Mouse (Mus musculus) E14TG2a.4 (cell line): ENCODE measurements around the gene Elob.

Experiments
- H3K27me3 ChIP-seq: 2 replicates; pipeline ENCODE4 v1.6.1; 2014; ENCODE audit warnings: low read length, control low read depth; ENCODE audit not compliant: insufficient read depth
- H3K36me3 ChIP-seq: 2 replicates; pipeline ENCODE4 v1.6.1; 2014; ENCODE audit warnings: low read length, control low read depth; ENCODE audit not compliant: insufficient read depth
- H3K4me1 ChIP-seq: replicated peaks from 2 replicates; pipeline ENCODE4 v1.6.1; 2014; ENCODE audit warnings: low read depth, low read length, control low read depth
- H3K4me3 ChIP-seq: replicated peaks from 2 replicates; pipeline ENCODE4 v1.5.1; 2014; ENCODE audit warnings: mild to moderate bottlenecking, low read length
- H3K9me3 ChIP-seq: 2 replicates; pipeline ENCODE4 v1.6.1; 2014; ENCODE audit warnings: low read length, control low read depth
- CTCF ChIP-seq: conservative IDR thresholded peaks from 2 replicates; pipeline ENCODE4 v1.5.1; 2014; ENCODE audit warnings: low read length
- NANOG ChIP-seq: IDR thresholded peaks from 2 replicates; pipeline ENCODE4 v1.6.1; 2014; ENCODE audit warnings: borderline replicate concordance, low read length, mixed read lengths
- POU5F1 ChIP-seq: IDR thresholded peaks from 2 replicates; pipeline ENCODE4 v1.6.1; 2014; ENCODE audit warnings: low read length, borderline replicate concordance

The Elob gene

DNA sequence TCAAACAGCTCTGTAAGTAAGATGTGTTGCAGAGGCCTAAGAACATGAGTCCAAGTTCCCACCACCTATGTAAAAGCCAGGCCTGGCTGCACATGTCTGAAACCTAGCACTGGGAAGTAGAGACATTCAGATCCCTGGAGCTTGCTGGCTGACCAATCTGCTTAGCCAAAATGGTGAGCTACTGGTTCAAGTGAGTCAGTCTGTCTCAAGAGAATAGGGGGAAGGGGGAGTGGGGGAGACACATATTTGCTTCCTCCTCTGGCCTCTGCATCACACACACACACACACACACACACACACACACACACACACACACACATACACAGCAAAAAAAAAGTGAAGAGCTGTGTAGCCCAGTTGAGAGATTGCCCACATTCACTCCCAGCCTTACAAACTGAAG is 45.6 kb downstream of the Elob start:
- H3K27me3 ChIP-seq: peaks cover 9% of the 10 kb centered on the region
- no peaks in the 10 kb centered on the region for H3K9me3 ChIP-seq
- H3K36me3 ChIP-seq: no peaks in the 10 kb centered on the region
- no peak overlapping the region for H3K4me3 ChIP-seq
- H3K4me1 ChIP-seq: peaks cover 38% of the 10 kb centered on the region
- TF ChIP-seq CTCF: no peak
- no peak for TF ChIP-seq NANOG
- TF ChIP-seq POU5F1: no peak

GRCm38 (mm10) chr17:23778447-23778846 is 50.5 kb downstream of the Elob start:
- H3K9me3 ChIP-seq: no peaks in the 10 kb centered on the region
- H3K27me3 ChIP-seq: no peaks in the 10 kb centered on the region; the same call in 1 of the 2 replicates
- TF ChIP-seq POU5F1 (no peak), NANOG (no peak), CTCF (no peak)
- no peaks in the 10 kb centered on the region for H3K36me3 ChIP-seq
- H3K4me1 ChIP-seq: peaks cover 16% of the 10 kb centered on the region
- H3K4me3 ChIP-seq: no peak overlapping the region

GRCm38 (mm10) chr17:23777141-23777540 is 51.8 kb downstream of the Elob start:
- Histone ChIP-seq H3K36me3 (no peaks in the 10 kb centered on the region), H3K9me3 (no peaks in the 10 kb centered on the region), H3K4me3 (no peak overlapping the region), H3K27me3 (no peaks in the 10 kb centered on the region; the same call in 1 of the 2 replicates), H3K4me1 (peaks cover 16% of the 10 kb centered on the region)
- TF ChIP-seq CTCF (no peak), NANOG (no peak), POU5F1 (no peak)

- no peaks in the 10 kb centered on the region; the same call in 1 of the 2 replicates for H3K27me3 ChIP-seq
- H3K36me3 ChIP-seq: no peaks in the 10 kb centered on the region
- H3K9me3 ChIP-seq: no peaks in the 10 kb centered on the region
- no peak overlapping the region for H3K4me3 ChIP-seq
- TF ChIP-seq NANOG (no peak), CTCF (no peak), POU5F1 (no peak)
- peaks cover 16% of the 10 kb centered on the region for H3K4me1 ChIP-seq
Measured at GRCm38 (mm10) chr17:23776216-23776615, 52.7 kb downstream of the Elob start.
